Mouse (Mus musculus) adrenal gland, adult 2 months (tissue): ENCODE results near the gene Apoc3. TPM values are rescaled to one million over a fixed set of nuclear protein-coding genes. Genes with fewer than 3 reads are reported as not detected.

Experiments
- DNase-seq: peaks from one replicate; pipeline ENCODE4 v3.0.0; 2021
- polyA plus RNA-seq: library from polyadenylated mRNA; depleted of rRNA; stranded (reverse); fragments of >200 nt; gene quantifications from 2 replicates; pipeline ENCODE4 v1.2.3, GENCODE M21; 2012
- total RNA-seq, 2 experiments: library from RNA; stranded (reverse); gene quantifications; 2 replicates each; pipeline ENCODE4 v1.2.3; 2021

The Apoc3 gene
- total and polyA plus RNA-seq, 3 experiments: 4.6 to 20.4 (median 6.1) TPM

DNA sequence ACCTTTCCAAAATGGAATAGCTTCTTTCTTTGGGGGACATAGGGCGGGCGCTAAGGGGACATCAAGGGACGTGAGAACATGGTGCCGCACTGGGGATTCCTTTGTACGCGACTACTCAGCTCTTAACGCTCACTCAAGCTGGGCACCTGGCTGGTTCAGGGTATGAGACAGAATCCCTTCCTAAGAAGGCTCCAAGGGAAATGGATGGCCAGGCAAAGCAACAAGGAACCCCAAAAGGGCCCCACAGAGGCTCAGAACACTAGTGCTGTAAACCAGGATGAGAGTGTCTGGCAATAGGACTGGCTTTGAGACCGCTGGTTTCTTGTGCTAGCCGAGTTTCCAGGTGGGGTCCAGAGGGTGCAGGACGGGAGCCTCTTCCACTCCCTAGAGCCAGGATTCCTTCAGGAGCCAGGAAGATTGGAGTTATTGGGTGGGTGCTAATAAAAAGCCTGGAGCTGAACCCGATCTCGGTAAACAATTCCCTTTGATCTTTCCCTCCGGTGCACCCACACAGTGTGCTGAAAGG, 4.9 kb downstream of the Apoc3 start:
- DNase-seq: no peak

GRCm38 (mm10) chr9:46229573-46230449, 5.6 kb downstream of the Apoc3 start:
- peak; percentile 85 for DNase-seq

DNA sequence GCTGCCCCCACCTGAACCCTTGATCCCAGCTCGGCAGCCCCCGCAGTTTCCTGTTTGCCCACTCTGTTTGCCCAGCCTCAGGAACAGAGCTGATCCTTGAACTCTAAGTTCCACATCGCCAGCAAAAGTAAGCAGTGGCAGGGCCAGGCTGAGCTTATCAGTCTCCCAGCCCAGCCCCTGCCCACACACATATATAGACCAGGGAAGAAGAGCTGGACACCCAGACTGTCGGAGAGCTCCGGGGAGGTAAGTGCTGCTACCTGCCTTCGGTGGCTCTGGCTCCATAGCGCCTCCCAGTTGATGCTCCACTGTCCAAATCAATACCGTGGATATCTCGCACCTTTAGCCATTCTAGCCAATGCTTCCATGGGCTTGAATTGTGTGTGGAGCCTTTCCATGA, 6.9 kb downstream of the Apoc3 start, which contains the start of gene Apoa1:
TSS of gene Apoa1 (plus strand) at position 90 of the 400 bp plus-strand sequence.
- DNase-seq: no peak

- DNase-seq: no peak
Observed at GRCm38 (mm10) chr9:46227064-46227614, 8.3 kb downstream of the Apoc3 start.

DNA sequence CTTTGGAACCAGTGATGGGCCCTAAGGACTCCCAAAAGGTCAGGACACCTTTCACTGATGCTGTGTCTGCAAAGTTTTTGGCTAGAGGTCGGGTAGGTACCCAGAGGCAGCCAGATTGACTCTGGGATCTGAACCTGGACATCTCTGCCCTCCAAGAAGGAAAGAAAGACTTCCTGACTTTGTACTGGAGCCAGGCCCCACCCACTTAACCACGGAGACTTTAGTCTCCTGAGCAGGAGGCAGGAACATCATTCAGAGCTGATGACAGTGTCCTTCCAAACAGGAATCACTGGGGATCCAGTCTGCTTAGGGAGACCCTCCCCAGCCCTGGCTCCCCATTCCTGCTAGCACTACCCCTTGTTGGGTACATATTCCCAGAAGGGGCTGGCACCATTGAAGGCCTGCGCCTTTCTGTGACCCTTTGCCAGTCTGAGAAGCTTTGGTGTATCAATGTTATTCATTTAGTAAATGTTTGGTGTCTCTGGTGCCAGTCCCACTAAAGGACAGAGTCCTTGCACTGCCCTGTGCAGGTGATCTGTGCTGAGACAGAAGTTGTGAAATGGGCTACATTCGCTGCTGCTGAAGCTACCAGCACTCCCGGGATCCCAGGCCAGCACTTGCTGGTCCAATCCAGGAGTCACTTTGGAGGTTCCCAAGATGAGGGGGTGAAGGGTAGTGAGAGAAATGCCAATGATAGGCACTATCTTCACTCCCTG, 10.3 kb downstream of the Apoc3 start:
- DNase-seq: no peak

DNA sequence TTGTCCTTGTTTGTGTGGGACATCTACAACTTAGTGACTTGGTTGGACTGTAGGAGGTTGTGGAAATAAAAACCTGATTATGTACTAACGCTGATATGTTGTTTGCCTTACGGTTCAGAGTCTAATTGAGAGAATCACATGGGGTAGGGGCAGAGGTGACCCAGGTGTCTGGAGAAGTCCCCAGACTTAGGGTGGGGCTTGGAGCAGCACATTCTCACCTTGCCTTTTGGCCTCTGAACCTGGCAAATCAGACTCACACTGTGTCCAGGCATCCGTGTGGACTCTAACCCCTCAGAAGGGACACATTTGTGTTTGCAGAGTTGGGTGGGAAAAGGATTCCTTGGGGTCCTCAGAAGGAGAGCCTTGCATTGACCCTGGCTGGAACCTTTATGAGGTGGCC, 11.3 kb downstream of the Apoc3 start:
- no peak for DNase-seq

DNA sequence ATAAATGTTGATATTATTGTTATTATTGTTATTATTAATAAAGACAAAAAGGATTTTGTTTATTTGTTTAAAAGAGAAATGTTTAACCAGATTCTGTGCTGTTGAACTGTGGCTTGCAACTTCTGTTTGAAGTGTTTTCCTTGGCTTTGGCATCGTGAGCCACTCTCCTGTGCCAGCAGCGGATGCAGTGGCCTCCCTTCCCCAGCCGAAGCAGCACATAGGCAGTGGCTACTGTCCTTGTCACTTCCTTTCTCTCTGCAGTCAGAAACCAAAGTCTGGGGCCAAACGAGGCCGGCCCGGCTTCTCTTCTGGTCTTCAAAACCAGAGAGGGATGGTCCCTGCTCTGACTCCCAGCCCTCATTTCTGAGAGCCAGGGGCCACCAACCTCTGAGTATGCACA, 12.3 kb downstream of the Apoc3 start:
- DNase-seq: no peak

DNA sequence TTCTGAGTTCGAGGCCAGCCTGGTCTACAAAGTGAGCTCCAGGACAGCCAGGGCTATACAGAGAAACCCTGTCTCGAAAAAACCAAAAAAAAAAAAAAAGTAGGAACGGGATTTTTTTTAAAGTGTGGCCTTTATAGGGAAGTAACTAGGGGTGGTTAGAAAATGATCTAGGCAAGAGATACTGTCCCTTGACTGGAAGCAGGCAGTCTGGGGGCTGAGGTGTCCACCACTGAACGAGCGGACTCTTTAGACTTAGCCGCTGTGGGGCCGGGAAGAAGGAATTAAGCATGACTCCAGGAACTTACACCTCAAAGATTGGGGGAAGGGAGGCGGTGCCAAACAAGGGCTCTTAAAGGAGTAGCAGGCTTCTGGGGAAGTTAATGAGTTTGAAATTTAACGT, 17.3 kb downstream of the Apoc3 start:
- no peak for DNase-seq

- no peak for DNase-seq
Observed at GRCm38 (mm10) chr9:46216744-46217470, 18.5 kb downstream of the Apoc3 start.

DNA sequence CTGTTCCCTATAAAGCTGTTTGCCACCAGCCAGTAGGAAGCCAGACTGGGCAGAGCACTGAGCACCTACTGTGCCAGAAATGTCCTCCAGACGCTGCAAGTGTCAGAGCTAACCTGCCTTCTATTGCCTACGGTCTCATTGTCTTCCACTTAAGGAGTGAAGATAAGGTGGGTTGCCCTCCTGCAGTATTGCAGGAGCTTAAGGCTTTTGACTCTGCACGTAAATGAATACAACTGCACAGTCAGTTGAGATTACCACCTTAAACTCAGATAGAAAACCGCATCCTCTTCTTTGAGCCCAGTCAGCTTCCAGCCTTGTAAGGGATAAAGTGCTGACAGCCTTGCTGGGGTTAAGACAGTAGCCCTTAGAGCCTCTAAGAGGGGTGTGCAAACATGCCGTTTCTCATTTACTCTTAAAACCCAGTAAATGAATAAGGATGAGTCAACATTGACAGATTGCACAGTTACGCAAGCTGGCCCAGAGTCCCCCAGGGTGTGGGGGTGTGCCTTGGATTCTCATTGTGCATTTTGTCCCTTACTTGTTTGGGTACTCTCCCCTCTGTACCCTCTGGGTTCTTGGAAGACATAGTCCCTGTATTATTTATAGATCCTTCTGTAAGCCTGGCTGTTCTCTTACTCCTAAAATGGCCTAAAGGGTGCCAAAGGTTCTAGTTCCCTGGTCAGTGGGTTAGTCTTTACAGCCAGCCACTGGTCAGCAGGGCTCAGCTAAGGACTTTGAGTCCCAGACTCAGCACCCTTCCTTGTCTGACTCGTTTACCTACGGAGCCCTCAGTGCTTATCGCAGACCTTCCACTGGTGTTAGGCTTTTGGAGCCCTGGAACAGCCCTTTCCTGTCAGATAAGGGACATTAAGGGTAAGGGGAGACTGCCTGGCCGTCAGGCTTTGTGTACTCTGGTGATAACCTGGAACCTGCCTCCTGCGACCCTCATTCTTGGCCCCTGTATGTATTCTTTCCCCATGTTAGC, 19.8 kb downstream of the Apoc3 start:
- DNase-seq: peak; percentile 66

GRCm38 (mm10) chr9:46214946-46215337, 20.5 kb downstream of the Apoc3 start:
- DNase-seq: no peak

GRCm38 (mm10) chr9:46214276-46214675, 21.2 kb downstream of the Apoc3 start:
- DNase-seq: no peak

GRCm38 (mm10) chr9:46210473-46210872, 25.0 kb downstream of the Apoc3 start:
- no peak for DNase-seq

GRCm38 (mm10) chr9:46208401-46208974, 26.9 kb downstream of the Apoc3 start:
- DNase-seq: no peak

DNA sequence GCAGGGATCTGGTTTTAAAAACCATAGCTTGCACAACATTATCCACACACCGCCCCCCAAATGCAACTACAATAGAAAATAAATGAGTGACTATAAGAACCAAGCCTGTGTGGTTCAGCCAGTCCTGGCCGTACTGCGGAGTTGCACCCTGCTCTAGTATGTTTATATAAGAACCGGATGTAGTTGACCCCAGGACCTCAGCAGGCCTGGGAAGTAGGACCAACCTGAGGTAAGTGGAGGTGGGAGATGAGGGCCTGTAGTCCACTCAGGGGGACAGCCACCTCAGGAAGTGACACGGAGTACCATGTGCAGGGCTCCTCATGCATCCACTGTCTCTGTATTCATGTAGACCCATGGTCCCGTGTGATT, 28.0 kb downstream of the Apoc3 start:
- no peak for DNase-seq

DNA sequence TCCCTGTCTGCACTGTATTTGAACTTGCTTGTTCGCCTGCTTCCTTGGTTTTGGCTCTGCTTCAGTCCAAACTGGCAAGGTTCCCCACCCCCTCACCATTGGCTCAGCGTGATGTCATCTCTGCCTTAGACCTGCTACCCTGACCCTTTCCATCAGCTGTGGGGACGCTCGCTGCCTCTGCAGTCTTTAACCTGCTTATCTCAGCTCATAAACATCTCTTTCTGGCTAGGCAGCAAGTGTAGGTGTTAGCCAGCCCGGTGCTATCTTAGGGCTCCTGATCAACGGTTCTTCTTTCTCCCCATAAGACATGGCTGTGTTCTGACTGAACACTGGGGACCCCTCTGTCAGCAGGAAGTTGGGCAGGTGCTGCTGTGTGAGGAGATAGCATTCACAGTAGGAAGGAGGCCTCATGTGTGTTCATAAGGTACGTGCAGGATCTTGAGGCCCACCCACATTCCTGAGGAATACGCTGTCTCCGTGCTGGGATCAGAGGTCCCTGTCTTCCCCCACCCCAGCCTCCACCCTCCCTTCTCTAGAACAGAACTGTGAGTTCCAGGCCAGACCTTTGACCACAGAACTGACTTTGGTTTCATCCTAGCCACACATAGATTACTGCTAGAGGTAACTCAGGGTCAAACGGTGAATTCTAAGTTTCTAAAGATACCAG, 28.5 kb downstream of the Apoc3 start:
- no peak for DNase-seq

- DNase-seq: peak; percentile 75
Observed at GRCm38 (mm10) chr9:46199609-46200008, 35.8 kb downstream of the Apoc3 start.

- DNase-seq: no peak
Observed at GRCm38 (mm10) chr9:46198936-46199335, 36.5 kb downstream of the Apoc3 start.

DNA sequence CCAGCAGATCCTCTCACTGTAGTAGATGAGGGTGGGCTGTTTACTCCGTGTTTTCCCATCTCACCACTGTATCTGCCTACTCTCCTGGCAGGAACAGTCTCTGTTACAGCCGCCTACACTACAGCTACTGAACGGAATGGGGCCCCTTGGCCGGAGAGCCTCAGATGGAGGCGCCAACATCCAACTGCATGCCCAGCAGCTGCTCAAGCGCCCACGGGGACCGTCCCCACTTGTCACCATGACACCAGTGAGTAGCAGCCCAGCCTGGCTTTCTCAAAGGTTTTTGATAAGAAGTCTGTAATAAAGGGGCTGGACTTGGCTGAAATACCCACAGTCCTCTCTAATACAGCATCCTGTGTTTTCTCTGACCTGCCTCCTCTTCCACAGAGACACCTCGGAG, 37.0 kb downstream of the Apoc3 start:
- DNase-seq: no peak

GRCm38 (mm10) chr9:46196699-46197169, 38.7 kb downstream of the Apoc3 start:
- DNase-seq: peak; percentile 69
